Mouse (Mus musculus) intestine, embryonic 16.5 days (tissue): Measurements from ENCODE around the gene Klk1b26. TPM values are rescaled to one million over a fixed set of nuclear protein-coding genes. Genes with fewer than 3 reads are reported as not detected.
"Not testable (repeated sequence)": the region's sequence is repeated elsewhere in the genome, so short reads cannot be mapped to it uniquely, and the experiment has no call there.

Source experiments
- ATAC-seq: fragments of 200-750 bp; cut with Nextera tagmentation; 2 replicates; pipeline ENCODE4 v1.8.0; 2017; ENCODE audit warnings: moderate TSS enrichment, moderate library complexity
- H3K27ac ChIP-seq: fragments of 300-500 bp; sonication (generic); 2 replicates; pipeline ENCODE4 v1.5.1; 2014; ENCODE audit warnings: mild to moderate bottlenecking, low read length
- H3K27me3 ChIP-seq: fragments of 300-500 bp; sonication (generic); replicated peaks from 2 replicates; pipeline ENCODE4 v1.6.1; 2014; ENCODE audit warnings: low read length, control low read depth, mixed read lengths; ENCODE audit not compliant: control insufficient read depth, insufficient read depth
- H3K36me3 ChIP-seq: fragments of 300-500 bp; sonication (generic); 2 replicates; pipeline ENCODE4 v1.6.1; 2014; ENCODE audit warnings: low read length, control low read depth; ENCODE audit not compliant: control insufficient read depth, insufficient read depth
- H3K4me1 ChIP-seq: fragments of 300-500 bp; sonication (generic); 2 replicates; pipeline ENCODE4 v1.6.1; 2014; ENCODE audit warnings: low read length, control low read depth, mixed read lengths; ENCODE audit not compliant: control insufficient read depth, insufficient read depth
- H3K4me2 ChIP-seq: fragments of 300-500 bp; sonication (generic); 2 replicates; pipeline ENCODE4 v1.6.1; 2014; ENCODE audit warnings: low read depth, low read length, control low read depth
- H3K4me3 ChIP-seq: fragments of 300-500 bp; sonication (generic); 2 replicates; pipeline ENCODE4 v1.5.1; 2014; ENCODE audit warnings: mild to moderate bottlenecking, low read length
- H3K9ac ChIP-seq: fragments of 300-500 bp; sonication (generic); 2 replicates; pipeline ENCODE4 v1.6.1; 2014; ENCODE audit warnings: low read depth, low read length
- H3K9me3 ChIP-seq: fragments of 300-500 bp; sonication (generic); 2 replicates; pipeline ENCODE4 v1.6.1; 2016; ENCODE audit warnings: low read length, control low read depth; ENCODE audit not compliant: control insufficient read depth
- WGBS: fragments of 180-500 bp; shearing (Covaris S2); extraction: QIAGEN DNeasy Blood & Tissue Kit; methylation state at CpG from one replicate; pipeline ENCODE4 v1.1.7; 2014; 5-methylcytosine and 5-hydroxymethylcytosine counted together
- polyA plus RNA-seq: library from polyadenylated mRNA; unstranded; fragments of >200 nt; fragmentation: Nextera tagmentation; extraction: Ambion mirVana; gene quantifications from 2 replicates; pipeline ENCODE4 v1.2.1, GENCODE M21; 2015

The Klk1b26 gene
- polyA plus RNA-seq, 1 experiment from 2014 or later = not detected

- no peak for ATAC-seq
- no peaks in the 10 kb centered on the region for H3K27me3 ChIP-seq
- H3K27ac ChIP-seq = no peak overlapping the region
- H3K4me1 ChIP-seq = no peaks in the 10 kb centered on the region
- no peak overlapping the region for H3K4me3 ChIP-seq
- WGBS = 81% methylated on average over 5 of the region's 5 CpGs
- H3K36me3 ChIP-seq = no peaks in the 10 kb centered on the region
- H3K4me2 ChIP-seq = no peak overlapping the region
- no peak overlapping the region for H3K9ac ChIP-seq
- no peaks in the 10 kb centered on the region for H3K9me3 ChIP-seq
Observed at GRCm38 (mm10) chr7:44015071-44015470, 3.1 kb downstream of the Klk1b26 start.

DNA sequence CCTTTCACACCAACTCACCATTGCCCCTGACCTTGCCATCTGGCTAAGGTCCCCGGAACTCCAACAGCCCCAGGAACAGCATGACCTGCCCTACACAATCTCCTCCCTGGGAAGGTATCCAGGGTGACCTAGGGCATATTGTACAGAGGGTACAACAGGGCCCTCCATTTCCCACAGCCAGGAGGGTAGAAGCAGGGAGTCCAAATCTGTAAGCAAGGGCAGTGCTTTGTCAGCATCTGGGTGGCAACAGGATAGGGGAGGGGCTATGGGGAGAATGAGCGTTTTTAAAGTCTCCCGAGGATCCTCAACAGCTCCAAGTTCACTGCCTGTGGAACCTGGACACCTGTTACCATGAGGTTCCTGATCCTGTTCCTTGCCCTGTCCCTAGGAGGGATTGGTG lies 40.0 kb downstream of the Klk1b26 start, which contains the start of gene Klk1b27:
Gene Klk1b27, plus strand, starts transcription at position 301 of the 400 bp plus-strand sequence.
- H3K27ac ChIP-seq, H3K4me1 ChIP-seq, H3K36me3 ChIP-seq, H3K27me3 ChIP-seq, ATAC-seq, H3K4me2 ChIP-seq, H3K4me3 ChIP-seq, H3K9ac ChIP-seq, H3K9me3 ChIP-seq: not testable (repeated sequence)
- 72% methylated on average over 3 of the region's 3 CpGs for WGBS

Other genes with a start within 250 kb of the Klk1b26 start
- not detected in 2 replicates for gene Klk12, start 243.3 kb upstream of the Klk1b26 start, polyA plus RNA-seq
- gene Klk11, start 237.6 kb upstream of the Klk1b26 start, polyA plus RNA-seq = 0.75 and 1.7 TPM in 2 replicates
- gene Klk10, start 231.1 kb upstream of the Klk1b26 start, polyA plus RNA-seq = 2.5 and 6.3 TPM in 2 replicates
- 0.15 TPM in 1 of 2 replicates, not detected in the other for gene Klk9, start 220.3 kb upstream of the Klk1b26 start, polyA plus RNA-seq
- gene Klk8, start 214.6 kb upstream of the Klk1b26 start, polyA plus RNA-seq = 9.4 and 12.9 TPM in 2 replicates
- not detected in 2 replicates for gene Klk7, start 200.9 kb upstream of the Klk1b26 start, polyA plus RNA-seq
- gene Klk6, start 187.7 kb upstream of the Klk1b26 start, polyA plus RNA-seq = 0.10 TPM in 1 of 2 replicates, not detected in the other
- not detected in 2 replicates for gene Klk5, start 170.2 kb upstream of the Klk1b26 start, polyA plus RNA-seq
- gene Klk4, start 131.0 kb upstream of the Klk1b26 start, polyA plus RNA-seq = not detected in 2 replicates
- 0.17 TPM in 1 of 2 replicates, not detected in the other for gene Klk15, start 78.4 kb upstream of the Klk1b26 start, polyA plus RNA-seq
- gene Klk1b8, start 61.5 kb upstream of the Klk1b26 start, polyA plus RNA-seq = 0.97 and 1.2 TPM in 2 replicates
- not detected in 2 replicates for gene Klk1b1, start 45.4 kb upstream of the Klk1b26 start, polyA plus RNA-seq
- not detected in 2 replicates for gene Klk1b9, start 36.1 kb upstream of the Klk1b26 start, polyA plus RNA-seq
- gene Klk1b11, start 16.3 kb upstream of the Klk1b26 start, polyA plus RNA-seq = not detected in 2 replicates
- not detected in 2 replicates for gene Klk1b27, start 40.1 kb downstream of the Klk1b26 start, polyA plus RNA-seq
- gene Klk1b21, start 90.2 kb downstream of the Klk1b26 start, polyA plus RNA-seq = not detected in 2 replicates
- not detected in 2 replicates for gene Klk1b22, start 100.5 kb downstream of the Klk1b26 start, polyA plus RNA-seq
- gene Klk1b16, start 124.6 kb downstream of the Klk1b26 start, polyA plus RNA-seq = 0.20 TPM in 1 of 2 replicates, not detected in the other
- not detected in 2 replicates for gene Klk1b24, start 176.1 kb downstream of the Klk1b26 start, polyA plus RNA-seq
- 0.21 and 0.55 TPM in 2 replicates for gene Klk1b3, start 186.0 kb downstream of the Klk1b26 start, polyA plus RNA-seq
- gene Klk1b4, start 195.3 kb downstream of the Klk1b26 start, polyA plus RNA-seq = 0.16 and 0.37 TPM in 2 replicates
- gene Klk1b5, start 203.8 kb downstream of the Klk1b26 start, polyA plus RNA-seq = 0.10 and 0.16 TPM in 2 replicates
- gene Klk1, start 213.2 kb downstream of the Klk1b26 start, polyA plus RNA-seq = 44.2 and 51.8 TPM in 2 replicates
- 0.09 TPM in 1 of 2 replicates, not detected in the other for gene Gm36864, start 224.0 kb downstream of the Klk1b26 start, polyA plus RNA-seq
- 1.4 and 1.6 TPM in 2 replicates for gene 1700028J19Rik, start 234.5 kb downstream of the Klk1b26 start, polyA plus RNA-seq
- 101 and 114 TPM in 2 replicates for gene 2410002F23Rik, start 234.6 kb downstream of the Klk1b26 start, polyA plus RNA-seq
- not detected in 2 replicates for gene Acp4, start 245.2 kb downstream of the Klk1b26 start, polyA plus RNA-seq
- not detected in 2 replicates for gene Gm15517, start 249.3 kb downstream of the Klk1b26 start, polyA plus RNA-seq